Mouse (Mus musculus) frontal cortex, postnatal 36 days (tissue): ENCODE results near the gene Phf13.
"Not testable (repeated sequence)": the region's sequence is repeated elsewhere in the genome, so short reads cannot be mapped to it uniquely, and the experiment has no call there.

ENCODE experiments used
- DNase-seq, 2 experiments: peaks; one replicate each; pipeline ENCODE4 v3.0.0; 2022; ENCODE audit warnings: low spot score in 2 of 2

Gene Phf13

GRCm38 (mm10) chr4:151996173-151996950 lies at the start of gene Phf13:
Phf13 (minus strand) TSS chr4:151996258.
- peak; percentile 98 to 99 for DNase-seq

- DNase-seq, result no peak
Observed at GRCm38 (mm10) chr4:152044609-152045008, 48.6 kb upstream of the Phf13 start.

GRCm38 (mm10) chr4:152043171-152043570 lies 47.1 kb upstream of the Phf13 start:
- DNase-seq, result no peak

GRCm38 (mm10) chr4:152041924-152042641 lies 46.0 kb upstream of the Phf13 start:
- DNase-seq, result no peak

GRCm38 (mm10) chr4:152039831-152040310 lies 43.8 kb upstream of the Phf13 start:
- DNase-seq, result no peak

- DNase-seq, result peak; percentile 90 to 91
Observed at GRCm38 (mm10) chr4:152038985-152039830, 43.1 kb upstream of the Phf13 start, which contains the start of gene Nol9. Nol9 (plus strand) TSS chr4:152039321.

- DNase-seq, result no peak
Observed at GRCm38 (mm10) chr4:152038225-152038984, 42.3 kb upstream of the Phf13 start, which contains the start of gene Tas1r1. Tas1r1 (minus strand) TSS chr4:152038568.

GRCm38 (mm10) chr4:152036464-152036863 lies 40.4 kb upstream of the Phf13 start:
- not testable (repeated sequence) for DNase-seq

- no peak for DNase-seq
Observed at GRCm38 (mm10) chr4:152032922-152033321, 36.9 kb upstream of the Phf13 start.

GRCm38 (mm10) chr4:152029997-152030396 lies 33.9 kb upstream of the Phf13 start:
- DNase-seq, result no peak

GRCm38 (mm10) chr4:152029087-152029486 lies 33.0 kb upstream of the Phf13 start:
- DNase-seq, result no peak

- DNase-seq, result no peak
Observed at GRCm38 (mm10) chr4:152028456-152028855, 32.4 kb upstream of the Phf13 start.

GRCm38 (mm10) chr4:152027524-152027923 lies 31.5 kb upstream of the Phf13 start, which contains the start of gene Zbtb48:
Zbtb48 (minus strand) TSS chr4:152027671.
- DNase-seq, result peak; percentile 94 to 98

GRCm38 (mm10) chr4:152026751-152027508 lies 30.9 kb upstream of the Phf13 start:
- DNase-seq, result no peak

- DNase-seq, result no peak
Observed at GRCm38 (mm10) chr4:152024525-152024924, 28.5 kb upstream of the Phf13 start.

- DNase-seq, result no peak
Observed at GRCm38 (mm10) chr4:152022506-152022905, 26.4 kb upstream of the Phf13 start.

GRCm38 (mm10) chr4:152021568-152022097 lies 25.6 kb upstream of the Phf13 start:
- DNase-seq, result no peak

GRCm38 (mm10) chr4:152020024-152020423 lies 24.0 kb upstream of the Phf13 start:
- no peak for DNase-seq

GRCm38 (mm10) chr4:152019073-152019472 lies 23.0 kb upstream of the Phf13 start:
- no peak for DNase-seq
